Mouse (Mus musculus) embryonic fibroblast, embryonic 13.5 days (primary cell): Measurements from ENCODE around the gene Arhgap11a.

ENCODE experiments used
- CTCF ChIP-seq: IDR thresholded peaks from 2 replicates; pipeline ENCODE4 v1.5.1; 2011; ENCODE audit warnings: mild to moderate bottlenecking, control low read depth, low read length, moderate library complexity, borderline replicate concordance; ENCODE audit not compliant: insufficient read depth
- POLR2A ChIP-seq: IDR thresholded peaks from 2 replicates; pipeline ENCODE4 v1.6.1; 2011; ENCODE audit warnings: low read depth, mild to moderate bottlenecking, control low read depth, low read length, moderate library complexity

DNA sequence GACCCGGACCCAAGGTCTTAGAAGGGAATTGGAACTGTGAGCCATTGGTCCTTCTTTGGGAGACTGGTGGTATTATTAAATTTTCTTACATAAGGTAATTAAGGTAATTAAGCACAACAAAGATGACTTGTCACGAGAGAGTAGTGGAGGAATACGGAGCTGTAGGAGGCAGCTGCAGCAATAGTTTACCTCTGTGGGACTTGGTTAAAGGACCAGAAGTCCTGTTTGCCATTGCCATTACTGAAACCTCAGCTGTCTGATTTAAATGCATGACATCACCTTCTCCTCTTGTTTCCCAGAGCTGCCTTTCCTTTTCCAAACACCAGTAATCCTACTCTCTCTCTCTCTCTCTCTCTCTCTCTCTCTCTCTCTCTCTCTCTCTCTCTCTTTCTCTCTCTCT lies 680 bp upstream of the Arhgap11a start:
- TF ChIP-seq POLR2A: no peak
- TF ChIP-seq CTCF: no peak
